Mouse (Mus musculus) intestine, embryonic 14.5 days (tissue): ENCODE results near the gene Lrrc56. TPM values are rescaled to one million over a fixed set of nuclear protein-coding genes. Genes with fewer than 3 reads are reported as not detected.

Experiments
- ATAC-seq: fragments of 200-750 bp; cut with Nextera tagmentation; replicated peaks from 2 replicates; pipeline ENCODE4 v1.8.0; 2017; ENCODE audit warnings: low read depth, moderate number of reproducible peaks, moderate TSS enrichment, moderate library complexity; ENCODE audit not compliant: low FRiP score, low TSS enrichment
- DNase-seq: peaks from one replicate; pipeline ENCODE4 v3.0.0-alpha.2; 2018; ENCODE audit warnings: low spot score
- H3K27ac ChIP-seq: fragments of 300-500 bp; sonication (generic); 2 replicates; pipeline ENCODE4 v1.5.1; 2014; ENCODE audit warnings: low read depth, mild to moderate bottlenecking, control low read depth
- H3K27me3 ChIP-seq: fragments of 300-500 bp; sonication (generic); replicated peaks from 2 replicates; pipeline ENCODE4 v1.6.1; 2014; ENCODE audit warnings: low read length, control low read depth; ENCODE audit not compliant: control insufficient read depth, insufficient read depth
- H3K36me3 ChIP-seq: fragments of 300-500 bp; sonication (generic); 2 replicates; pipeline ENCODE4 v1.6.1; 2014; ENCODE audit warnings: low read length, control low read depth; ENCODE audit not compliant: control insufficient read depth, insufficient read depth
- H3K4me1 ChIP-seq: fragments of 300-500 bp; sonication (generic); replicated peaks from 2 replicates; pipeline ENCODE4 v1.6.1; 2014; ENCODE audit warnings: low read length, control low read depth, mixed read lengths; ENCODE audit not compliant: control insufficient read depth, insufficient read depth
- H3K4me2 ChIP-seq: fragments of 300-500 bp; sonication (generic); 2 replicates; pipeline ENCODE4 v1.6.1; 2014; ENCODE audit warnings: low read length
- H3K4me3 ChIP-seq: fragments of 300-500 bp; sonication (generic); 2 replicates; pipeline ENCODE4 v1.5.1; 2014; ENCODE audit warnings: low read depth, low read length, control low read depth, mixed read lengths
- H3K9ac ChIP-seq: fragments of 300-500 bp; sonication (generic); 2 replicates; pipeline ENCODE4 v1.6.1; 2014; ENCODE audit warnings: mild to moderate bottlenecking, low read length
- H3K9me3 ChIP-seq: fragments of 300-500 bp; sonication (generic); 2 replicates; pipeline ENCODE4 v1.6.1; 2016; ENCODE audit warnings: low read length, control low read depth; ENCODE audit not compliant: control insufficient read depth
- WGBS: fragments of 180-500 bp; shearing (Covaris S2); extraction: QIAGEN DNeasy Blood & Tissue Kit; methylation state at CpG from one replicate; pipeline ENCODE4 v1.1.7; 2014; 5-methylcytosine and 5-hydroxymethylcytosine counted together
- polyA plus RNA-seq: library from polyadenylated mRNA; unstranded; fragments of >200 nt; fragmentation: Nextera tagmentation; extraction: Ambion mirVana; gene quantifications from 2 replicates; pipeline ENCODE4 v1.2.1, GENCODE M21; 2014

Gene Lrrc56
- polyA plus RNA-seq = 3.9 and 4.9 TPM in 2 replicates

GRCm38 (mm10) chr7:141193948-141194347 is at the start of gene Lrrc56, which contains the start of gene Hras:
Gene Lrrc56, plus strand, starts transcription at chr7:141194157.
Gene Hras, minus strand, starts transcription at chr7:141194005.
- no peaks in the 10 kb centered on the region for H3K9me3 ChIP-seq
- H3K9ac ChIP-seq = peak within 1 kb of the TSS; percentile 85
- peak within 1 kb of the TSS; percentile 99 for H3K4me2 ChIP-seq
- H3K27me3 ChIP-seq = no peaks in the 10 kb centered on the region
- H3K36me3 ChIP-seq = peaks cover 32% of the 10 kb centered on the region
- under 1% methylated on average over 39 of the region's 39 CpGs for WGBS
- DNase-seq (peak; percentile 99), ATAC-seq (peak; percentile 92)
- H3K27ac ChIP-seq = peak within 1 kb of the TSS; percentile 62
- H3K4me3 ChIP-seq = peak within 1 kb of the TSS; percentile 91
- peaks cover 12% of the 10 kb centered on the region for H3K4me1 ChIP-seq

DNA sequence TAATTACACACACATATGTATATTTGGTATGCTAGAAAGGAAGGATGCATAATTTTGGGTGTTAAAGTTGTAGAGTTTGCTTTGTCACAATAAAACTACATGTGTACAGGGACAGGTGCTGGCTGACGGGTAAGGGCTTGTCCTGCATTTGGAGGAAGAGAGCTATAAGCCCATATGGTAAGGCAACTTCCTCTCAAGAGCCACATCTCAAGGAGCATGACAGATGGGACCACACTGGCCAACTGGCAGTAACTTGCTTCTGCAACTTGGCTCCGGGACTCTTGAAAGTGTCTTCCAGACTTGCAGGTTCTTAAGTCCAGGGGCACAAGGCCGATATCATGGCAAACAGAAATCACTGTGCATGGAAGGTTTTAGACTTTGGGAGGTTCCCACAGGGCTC is 49.3 kb upstream of the Lrrc56 start:
- Histone ChIP-seq H3K36me3 (peaks cover 40% of the 10 kb centered on the region), H3K9me3 (no peaks in the 10 kb centered on the region), H3K27ac (no peak overlapping the region), H3K4me1 (no peaks in the 10 kb centered on the region), H3K4me2 (no peak overlapping the region), H3K9ac (no peak overlapping the region), H3K4me3 (no peak overlapping the region), H3K27me3 (no peaks in the 10 kb centered on the region)
- no peak for DNase-seq
- WGBS = 92% methylated on average over 3 of the region's 3 CpGs
- ATAC-seq = no peak

- H3K27ac ChIP-seq = no peak overlapping the region
- WGBS = 73% methylated on average over 1 of the region's 1 CpGs
- H3K4me2 ChIP-seq = no peak overlapping the region
- H3K4me1 ChIP-seq = no peaks in the 10 kb centered on the region
- no peaks in the 10 kb centered on the region for H3K27me3 ChIP-seq
- H3K4me3 ChIP-seq = no peak overlapping the region
- no peaks in the 10 kb centered on the region for H3K9me3 ChIP-seq
- DNase-seq (no peak), ATAC-seq (no peak)
- peaks cover 35% of the 10 kb centered on the region for H3K36me3 ChIP-seq
- H3K9ac ChIP-seq = no peak overlapping the region
Observed at GRCm38 (mm10) chr7:141145403-141145802, 48.6 kb upstream of the Lrrc56 start.

GRCm38 (mm10) chr7:141146043-141146595 is 47.8 kb upstream of the Lrrc56 start:
- H3K36me3 ChIP-seq = peaks cover 42% of the 10 kb centered on the region
- 95% methylated on average over 12 of the region's 12 CpGs for WGBS
- DNase-seq = no peak

DNA sequence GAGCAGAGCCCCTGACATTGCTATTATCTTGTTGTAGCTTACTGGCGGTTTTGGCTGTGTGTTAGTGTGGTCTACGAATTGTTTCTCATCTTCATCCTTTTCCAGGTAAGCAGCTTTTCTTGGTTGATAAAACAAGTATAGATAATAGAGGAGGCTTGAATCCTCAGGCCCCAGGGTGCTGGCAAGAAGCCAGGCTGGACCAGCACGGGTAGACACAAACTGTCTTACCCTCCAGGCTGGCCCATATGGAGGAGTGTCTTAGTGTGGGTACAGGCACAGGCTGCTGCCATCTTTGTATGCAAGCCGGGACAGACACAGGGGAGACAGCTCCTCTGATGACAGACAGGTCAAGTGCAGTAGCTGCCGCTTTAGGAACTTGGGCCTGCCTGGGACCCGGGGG is 46.9 kb upstream of the Lrrc56 start:
- Histone ChIP-seq H3K9me3 (no peaks in the 10 kb centered on the region), H3K36me3 (peaks cover 51% of the 10 kb centered on the region), H3K4me2 (no peak overlapping the region), H3K27me3 (no peaks in the 10 kb centered on the region), H3K27ac (no peak overlapping the region), H3K4me1 (no peaks in the 10 kb centered on the region), H3K4me3 (no peak overlapping the region), H3K9ac (no peak overlapping the region)
- 79% methylated on average over 6 of the region's 6 CpGs for WGBS
- no peak for ATAC-seq
- DNase-seq = no peak

More at GRCm38 (mm10) chr7:141146043-141146595, 47.8 kb upstream of the Lrrc56 start:
- Histone ChIP-seq H3K4me2 (no peak overlapping the region), H3K27me3 (no peaks in the 10 kb centered on the region), H3K9ac (no peak overlapping the region), H3K27ac (no peak overlapping the region), H3K4me1 (no peaks in the 10 kb centered on the region), H3K9me3 (no peaks in the 10 kb centered on the region), H3K4me3 (no peak overlapping the region)
- no peak for ATAC-seq

DNA sequence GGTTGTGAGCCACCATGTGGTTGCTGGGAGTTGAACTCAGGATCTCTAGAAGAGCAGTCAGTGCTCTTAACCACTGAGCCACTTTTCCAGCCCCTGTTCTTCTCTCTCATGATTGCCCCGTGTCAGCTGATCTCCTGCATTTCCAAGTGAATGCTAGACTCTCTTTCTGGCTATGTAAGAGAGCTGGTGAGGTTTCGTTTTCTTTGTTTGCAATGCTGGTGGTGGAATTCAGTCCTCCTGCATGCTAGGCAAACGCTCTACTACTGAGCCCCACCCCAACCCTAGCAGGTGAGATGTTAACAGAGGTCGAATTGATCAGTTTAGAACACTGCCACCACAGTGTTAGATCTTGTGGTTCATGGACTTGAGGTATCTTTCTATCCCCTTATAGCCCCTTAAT is 45.3 kb upstream of the Lrrc56 start:
- H3K36me3 ChIP-seq = peaks cover 54% of the 10 kb centered on the region
- no peak overlapping the region for H3K4me3 ChIP-seq
- ATAC-seq (no peak), DNase-seq (no peak)
- no peaks in the 10 kb centered on the region for H3K9me3 ChIP-seq
- no peak overlapping the region for H3K27ac ChIP-seq
- H3K9ac ChIP-seq = no peak overlapping the region
- H3K27me3 ChIP-seq = no peaks in the 10 kb centered on the region
- WGBS = 69% methylated on average over 4 of the region's 4 CpGs
- no peaks in the 10 kb centered on the region for H3K4me1 ChIP-seq
- no peak overlapping the region for H3K4me2 ChIP-seq

- ATAC-seq (no peak), DNase-seq (no peak)
- Histone ChIP-seq H3K27me3 (no peaks in the 10 kb centered on the region), H3K9ac (no peak overlapping the region), H3K27ac (no peak overlapping the region), H3K4me3 (no peak overlapping the region), H3K4me2 (no peak overlapping the region), H3K9me3 (no peaks in the 10 kb centered on the region), H3K4me1 (no peaks in the 10 kb centered on the region), H3K36me3 (peaks cover 80% of the 10 kb centered on the region)
- WGBS = 83% methylated on average over 9 of the region's 9 CpGs
Observed at GRCm38 (mm10) chr7:141155362-141155761, 38.6 kb upstream of the Lrrc56 start.

DNA sequence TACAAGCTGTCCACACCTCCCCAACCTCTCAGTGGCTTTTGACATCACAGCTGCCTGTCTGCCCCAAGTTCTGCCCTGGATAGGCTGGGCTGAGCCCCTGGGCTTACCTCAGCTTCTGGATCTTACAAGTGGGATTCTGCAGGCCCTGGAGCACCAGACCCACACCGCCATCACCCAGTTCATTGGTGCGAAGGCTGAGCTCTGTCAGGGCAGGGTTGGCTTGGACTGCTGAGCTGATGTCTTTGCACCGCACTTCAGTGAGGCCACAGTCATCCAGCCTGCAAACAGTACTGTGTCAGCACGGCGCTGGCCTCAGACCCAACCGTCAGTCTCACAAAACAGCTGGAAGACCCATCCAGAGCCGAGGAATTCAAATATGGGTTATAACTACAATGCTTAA is 29.6 kb upstream of the Lrrc56 start:
- H3K9me3 ChIP-seq = no peaks in the 10 kb centered on the region
- H3K36me3 ChIP-seq = peaks cover 60% of the 10 kb centered on the region
- H3K4me1 ChIP-seq = peaks cover 13% of the 10 kb centered on the region
- no peaks in the 10 kb centered on the region for H3K27me3 ChIP-seq
- H3K4me3 ChIP-seq = no peak overlapping the region
- H3K9ac ChIP-seq = no peak overlapping the region
- ATAC-seq = no peak
- H3K4me2 ChIP-seq = no peak overlapping the region
- H3K27ac ChIP-seq = no peak overlapping the region
- WGBS = 91% methylated on average over 7 of the region's 7 CpGs
- DNase-seq = no peak

- Histone ChIP-seq H3K36me3 (peaks cover 56% of the 10 kb centered on the region), H3K4me1 (peaks cover 16% of the 10 kb centered on the region), H3K4me2 (no peak overlapping the region), H3K27me3 (no peaks in the 10 kb centered on the region), H3K9ac (no peak overlapping the region), H3K4me3 (no peak overlapping the region), H3K27ac (no peak overlapping the region), H3K9me3 (no peaks in the 10 kb centered on the region)
- WGBS = 74% methylated on average over 6 of the region's 6 CpGs
- ATAC-seq (no peak; the same call in 1 of the 2 replicates), DNase-seq (no peak)
Observed at GRCm38 (mm10) chr7:141164850-141165249, 29.1 kb upstream of the Lrrc56 start.
